Mouse (Mus musculus) liver, postnatal 0 days (tissue): ENCODE data around the gene Uhrf1bp1.

Experiments used
- CTCF ChIP-seq: sonication (generic); IDR thresholded peaks from 2 replicates; pipeline ENCODE4 v1.5.1; 2016; ENCODE audit warnings: antibody characterized with exemption, low read depth
- EP300 ChIP-seq: IDR thresholded peaks from 2 replicates; pipeline ENCODE4 v1.6.1; 2016; ENCODE audit warnings: antibody characterized with exemption, low read depth, mild to moderate bottlenecking

DNA sequence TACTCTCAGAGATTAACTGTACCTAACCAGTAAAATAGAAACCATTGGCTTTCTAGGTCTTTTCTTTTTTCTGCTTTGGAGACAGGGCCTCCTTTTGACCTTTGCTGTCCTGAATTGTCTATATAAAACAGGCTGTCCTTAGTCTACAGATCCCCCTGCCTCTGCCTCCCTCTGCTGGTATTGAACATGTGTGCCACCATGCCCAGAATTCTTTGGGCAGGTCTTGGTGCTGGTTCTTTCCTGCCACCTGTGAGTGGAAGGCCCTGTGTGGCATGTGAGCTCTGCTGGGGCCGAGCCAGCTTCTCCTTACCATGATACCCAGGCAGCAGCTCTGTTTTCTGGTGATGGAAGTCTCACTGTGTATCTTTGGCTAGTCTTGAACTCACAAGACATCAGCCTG lies 7.9 kb upstream of the Uhrf1bp1 start:
- peak; percentile 33 for TF ChIP-seq CTCF
- no peak for TF ChIP-seq EP300
